Mouse (Mus musculus) C2C12 (cell line): ENCODE results near the gene Ereg. TPM values are rescaled to one million over a fixed set of nuclear protein-coding genes. Genes with fewer than 3 reads are reported as not detected.

Experiments
- H3K27me3 ChIP-seq: one replicate; pipeline ENCODE4 v1.6.1; 2011; ENCODE audit not compliant: control insufficient read depth, insufficient read depth, insufficient read length
- H3K36me3 ChIP-seq: one replicate; pipeline ENCODE4 v1.6.1; 2011; ENCODE audit not compliant: control insufficient read depth, insufficient read depth
- H3K4me3 ChIP-seq: one replicate; pipeline ENCODE4 v1.5.1; 2011; ENCODE audit warnings: mild to moderate bottlenecking, control low read depth; ENCODE audit not compliant: poor library complexity, insufficient read depth, severe bottlenecking
- H3K79me2 ChIP-seq: one replicate; pipeline ENCODE4 v1.6.1; 2011; ENCODE audit not compliant: control insufficient read depth, insufficient read depth
- H3K79me3 ChIP-seq: one replicate; pipeline ENCODE4 v1.6.1; 2011; ENCODE audit warnings: low read depth, control low read depth
- H3ac ChIP-seq: one replicate; pipeline ENCODE3; 2011; ENCODE audit warnings: low read depth; ENCODE audit not compliant: control insufficient read depth, insufficient read length
- CEBPB ChIP-seq: IDR thresholded peaks from one replicate; pipeline ENCODE4 v1.6.1; 2011; ENCODE audit warnings: low read depth, mild to moderate bottlenecking, control low read depth, moderate library complexity
- CTCF ChIP-seq: IDR thresholded peaks from one replicate; pipeline ENCODE4 v1.5.1; 2011; ENCODE audit not compliant: control insufficient read depth, insufficient read depth, insufficient read length
- FOSL1 ChIP-seq: IDR thresholded peaks from one replicate; pipeline ENCODE4 v1.8.0; 2011; ENCODE audit warnings: mild to moderate bottlenecking, low read length; ENCODE audit not compliant: poor library complexity, insufficient read depth, severe bottlenecking
- MAX ChIP-seq: IDR thresholded peaks from one replicate; pipeline ENCODE4 v1.6.1; 2011; ENCODE audit warnings: mild to moderate bottlenecking, control low read depth
- MYOD1 ChIP-seq: IDR thresholded peaks from one replicate; pipeline ENCODE4 v1.6.1; 2011; ENCODE audit warnings: low read depth; ENCODE audit not compliant: control insufficient read depth, insufficient read length
- MYOG ChIP-seq: IDR thresholded peaks from one replicate; pipeline ENCODE4 v1.6.1; 2011; ENCODE audit not compliant: control insufficient read depth, insufficient read length; ENCODE audit errors: extremely low read depth
- USF1 ChIP-seq: IDR thresholded peaks from one replicate; pipeline ENCODE4 v1.6.1; 2011; ENCODE audit warnings: low read depth, mild to moderate bottlenecking, control low read depth, moderate library complexity
- polyA plus RNA-seq: library from polyadenylated mRNA; unstranded; fragments of >200 nt; fragmentation: generic; extraction: Trizol; gene quantifications from one replicate; pipeline ENCODE4 v1.2.1, GENCODE M21; 2012; ENCODE audit warnings: missing spikeins

Ereg gene
- polyA plus RNA-seq, 1 experiment = 3.6 TPM

DNA sequence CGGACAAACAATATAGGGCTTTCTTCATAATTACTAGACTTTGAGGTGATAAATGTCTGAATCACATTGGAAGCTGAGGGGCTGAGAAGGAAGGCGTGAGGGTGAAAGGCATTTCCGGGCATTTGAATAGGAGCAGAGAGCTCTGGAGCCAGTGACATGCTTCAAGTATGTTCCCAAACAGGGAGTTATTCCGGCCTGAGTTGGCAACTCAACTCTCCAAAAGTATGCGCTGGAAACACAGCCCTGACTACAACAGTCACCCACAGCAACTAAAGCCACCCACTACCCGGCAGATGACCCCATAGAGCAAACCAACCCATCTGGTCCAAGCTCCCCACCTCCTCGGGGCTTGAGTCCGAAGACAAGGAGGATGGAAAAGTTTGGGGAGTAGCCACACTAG, 396 bp upstream of the Ereg start:
- peak overlapping the region; percentile 58 for H3K4me3 ChIP-seq

DNA sequence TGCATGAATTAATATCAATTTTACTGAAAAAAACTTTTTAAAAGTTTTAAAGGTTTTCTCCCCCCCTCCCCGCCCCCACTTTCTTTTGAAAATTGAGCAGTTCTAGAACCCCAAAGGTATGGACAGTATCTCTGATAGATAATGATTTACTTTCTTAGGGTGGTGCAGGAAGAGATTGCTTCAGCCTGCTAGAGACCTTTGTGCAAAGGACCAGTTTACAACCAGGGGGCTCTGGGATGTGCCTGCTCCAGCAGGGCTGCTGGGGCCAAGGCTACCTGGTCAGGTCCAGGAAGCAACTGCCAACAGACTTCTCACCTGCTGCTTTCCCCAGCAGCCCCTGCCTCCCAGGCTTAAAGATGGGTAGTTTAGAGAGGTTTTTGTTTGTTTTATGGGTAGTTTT, 599 bp downstream of the Ereg start:
- H3K4me3 ChIP-seq = peak overlapping the region; percentile 58
- TF ChIP-seq MYOG (no peak), USF1 (no peak), MAX (no peak), CEBPB (no peak), FOSL1 (no peak)
- H3K27me3 ChIP-seq = no peaks in the 10 kb centered on the region

More for the DNA sequence above, 396 bp upstream of the Ereg start:
- H3ac ChIP-seq = peak overlapping the region; percentile 89
- peaks cover 77% of the 10 kb centered on the region for H3K79me2 ChIP-seq
- no peak for TF ChIP-seq FOSL1
- no peak for TF ChIP-seq CEBPB
- TF ChIP-seq USF1 = no peak
- TF ChIP-seq MYOG = no peak
- TF ChIP-seq CTCF = no peak
- TF ChIP-seq MYOD1 = no peak
- TF ChIP-seq MAX = no peak
- peaks cover 16% of the 10 kb centered on the region for H3K36me3 ChIP-seq
- H3K79me3 ChIP-seq = peaks cover 64% of the 10 kb centered on the region
- no peaks in the 10 kb centered on the region for H3K27me3 ChIP-seq

DNA sequence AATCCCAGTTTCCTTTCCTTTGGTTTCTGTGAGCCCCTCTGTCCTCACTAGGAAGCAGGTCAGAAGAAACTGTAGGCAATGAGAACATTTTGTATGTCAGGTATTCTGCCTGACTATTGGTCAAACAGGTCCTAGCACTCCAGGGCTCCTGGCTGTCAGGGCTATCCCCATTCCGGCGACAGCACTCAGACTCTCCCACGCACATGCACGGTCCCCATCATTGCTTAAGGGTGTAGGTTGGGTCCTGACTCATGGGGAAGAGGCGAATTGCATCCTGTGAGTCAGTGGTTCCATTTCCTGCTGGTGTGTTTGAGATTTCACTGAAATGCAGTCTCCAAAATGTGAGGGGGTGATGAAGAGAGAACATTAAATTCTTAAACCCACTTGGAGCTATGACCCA, 8.6 kb downstream of the Ereg start:
- peaks cover 74% of the 10 kb centered on the region for H3K79me2 ChIP-seq
- no peak overlapping the region for H3K4me3 ChIP-seq
- no peaks in the 10 kb centered on the region for H3K27me3 ChIP-seq
- peak; percentile 88 for TF ChIP-seq CEBPB
- peak; percentile 9 for TF ChIP-seq MYOD1
- TF ChIP-seq USF1 = no peak
- peak; percentile 81 for TF ChIP-seq FOSL1
- TF ChIP-seq CTCF = no peak
- no peak for TF ChIP-seq MYOG
- TF ChIP-seq MAX = peak; percentile 97
- H3ac ChIP-seq = no peak overlapping the region
- H3K36me3 ChIP-seq = peaks cover 21% of the 10 kb centered on the region
- H3K79me3 ChIP-seq = peaks cover 50% of the 10 kb centered on the region

More for the DNA sequence above, 599 bp downstream of the Ereg start:
- Histone ChIP-seq H3K36me3 (peaks cover 15% of the 10 kb centered on the region), H3K79me2 (peaks cover 85% of the 10 kb centered on the region), H3K79me3 (peaks cover 70% of the 10 kb centered on the region), H3ac (peak overlapping the region; percentile 78)

DNA sequence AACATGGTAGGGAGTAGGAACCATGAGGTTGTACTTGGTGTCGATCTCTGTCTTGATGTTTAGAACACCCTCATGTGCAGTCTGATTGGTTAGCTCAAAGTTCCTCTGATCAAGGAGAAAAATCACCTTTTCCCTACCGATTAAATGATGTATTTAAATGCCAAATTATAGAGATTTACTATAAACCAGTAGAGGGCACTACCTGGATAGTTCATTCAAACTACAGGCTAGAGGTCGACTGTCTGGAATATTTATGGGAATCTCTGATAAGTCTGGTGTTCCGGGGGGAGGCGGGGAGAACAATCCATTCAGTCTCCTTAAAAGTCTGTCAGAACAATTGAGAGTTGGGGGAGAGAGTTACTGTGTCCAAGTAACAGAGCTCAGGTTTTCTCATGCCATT, 10.9 kb downstream of the Ereg start:
- Histone ChIP-seq H3ac (no peak overlapping the region), H3K36me3 (peaks cover 43% of the 10 kb centered on the region), H3K79me3 (peaks cover 37% of the 10 kb centered on the region), H3K79me2 (peaks cover 58% of the 10 kb centered on the region), H3K27me3 (no peaks in the 10 kb centered on the region), H3K4me3 (no peak overlapping the region)
- no peak for TF ChIP-seq CTCF
- no peak for TF ChIP-seq CEBPB
- no peak for TF ChIP-seq FOSL1
- TF ChIP-seq MAX = no peak
- TF ChIP-seq MYOD1 = no peak
- TF ChIP-seq MYOG = no peak
- TF ChIP-seq USF1 = no peak

DNA sequence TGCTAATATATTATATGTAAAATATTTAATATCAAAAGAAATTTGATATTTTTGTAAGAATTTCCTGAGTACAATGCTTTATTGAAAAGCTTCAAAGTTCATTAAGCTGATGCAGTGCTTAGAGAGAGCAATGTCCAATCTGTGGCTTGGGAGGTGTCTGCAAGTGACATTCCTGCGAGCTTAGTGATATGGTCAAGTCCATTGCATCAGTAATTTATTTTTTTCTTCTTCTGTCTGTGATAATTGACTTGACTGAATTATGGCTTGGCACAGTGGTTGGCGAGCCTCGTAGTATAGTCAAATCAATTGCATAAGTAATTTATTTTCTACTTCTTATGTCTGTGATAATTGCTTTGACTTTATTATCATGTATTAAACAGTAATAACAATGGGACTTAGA, 15.9 kb downstream of the Ereg start:
- peaks cover 4% of the 10 kb centered on the region for H3K79me3 ChIP-seq
- TF ChIP-seq MAX (no peak), CEBPB (no peak), USF1 (no peak), MYOG (no peak), MYOD1 (no peak), FOSL1 (no peak), CTCF (no peak)
- no peaks in the 10 kb centered on the region for H3K27me3 ChIP-seq
- no peak overlapping the region for H3K4me3 ChIP-seq
- H3K36me3 ChIP-seq = peaks cover 73% of the 10 kb centered on the region
- no peak overlapping the region for H3ac ChIP-seq
- H3K79me2 ChIP-seq = peaks cover 12% of the 10 kb centered on the region

DNA sequence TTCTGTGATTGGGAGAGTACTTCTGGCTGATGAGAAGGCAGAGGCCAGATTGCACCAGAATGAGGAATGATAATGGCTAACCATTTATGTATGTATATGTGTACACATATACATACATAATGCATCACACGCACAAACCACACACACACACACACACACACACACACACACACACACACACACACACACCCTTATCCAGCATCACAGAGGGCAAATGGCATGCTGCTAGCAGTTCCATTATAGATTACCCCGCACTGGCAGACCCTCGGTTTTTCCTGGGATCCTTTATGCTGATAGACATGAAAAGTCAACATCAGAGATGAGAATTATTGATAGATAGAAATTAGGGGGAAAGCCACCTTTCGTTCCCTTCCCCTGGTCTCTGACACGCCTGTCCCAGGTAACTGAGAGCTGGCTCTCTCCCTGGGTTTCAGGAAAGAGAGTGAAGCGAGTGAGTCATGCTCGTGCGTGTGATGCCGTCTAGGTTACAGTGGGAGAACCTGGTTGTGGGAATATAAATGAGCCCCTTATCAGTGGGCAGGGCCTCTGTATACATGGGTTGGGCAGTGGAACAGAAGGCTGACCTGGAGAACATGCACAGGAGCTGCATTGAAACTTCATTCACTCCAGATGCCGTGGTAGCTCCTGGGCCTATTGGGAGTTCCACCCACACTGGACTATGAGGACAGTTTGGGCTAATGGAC, 23.6 kb downstream of the Ereg start:
- TF ChIP-seq MYOD1 (no peak), FOSL1 (no peak), USF1 (no peak), MYOG (no peak), CTCF (no peak), MAX (no peak), CEBPB (no peak)
- H3K4me3 ChIP-seq = no peak overlapping the region
- H3K27me3 ChIP-seq = no peaks in the 10 kb centered on the region

More for the DNA sequence above, 23.6 kb downstream of the Ereg start:
- Histone ChIP-seq H3K79me2 (no peaks in the 10 kb centered on the region), H3ac (no peak overlapping the region), H3K36me3 (peaks cover 4% of the 10 kb centered on the region), H3K79me3 (no peaks in the 10 kb centered on the region)
